Mouse (Mus musculus) erythroblast, embryonic 14.5 days (primary cell): Measurements from ENCODE around the gene Prss37. TPM values are rescaled to one million over a fixed set of nuclear protein-coding genes. Genes with fewer than 3 reads are reported as not detected.

Experiments
- H3K27me3 ChIP-seq: 2 replicates; pipeline ENCODE4 v1.6.1; 2012; ENCODE audit warnings: inconsistent platforms; ENCODE audit not compliant: control insufficient read depth
- H3K36me3 ChIP-seq: 2 replicates; pipeline ENCODE4 v1.6.1; 2012; ENCODE audit warnings: mild to moderate bottlenecking, inconsistent platforms; ENCODE audit not compliant: control insufficient read depth
- H3K4me1 ChIP-seq: 2 replicates; pipeline ENCODE4 v1.6.1; 2012; ENCODE audit warnings: inconsistent platforms; ENCODE audit not compliant: control insufficient read depth
- H3K4me3 ChIP-seq: replicated peaks from 2 replicates; pipeline ENCODE3; 2012; ENCODE audit warnings: moderate library complexity, mild to moderate bottlenecking, inconsistent platforms
- H3K9me3 ChIP-seq: 2 replicates; pipeline ENCODE4 v1.6.1; 2012; ENCODE audit warnings: low read length, inconsistent platforms, mixed read lengths; ENCODE audit not compliant: control insufficient read depth
- GATA1 ChIP-seq: IDR thresholded peaks from 2 replicates; pipeline ENCODE4 v1.6.1; 2012; ENCODE audit warnings: low read length, inconsistent platforms, mixed read lengths
- TAL1 ChIP-seq: IDR thresholded peaks from 3 replicates; pipeline ENCODE4 v1.6.1; 2012; ENCODE audit warnings: low read length, inconsistent platforms, mixed read lengths
- polyA plus RNA-seq: library from polyadenylated mRNA; stranded (reverse); fragments of >175 nt; gene quantifications from 2 replicates; pipeline ENCODE4 v1.2.3, GENCODE M21; 2012

Gene Prss37
- polyA plus RNA-seq, 1 experiment, result not detected

DNA sequence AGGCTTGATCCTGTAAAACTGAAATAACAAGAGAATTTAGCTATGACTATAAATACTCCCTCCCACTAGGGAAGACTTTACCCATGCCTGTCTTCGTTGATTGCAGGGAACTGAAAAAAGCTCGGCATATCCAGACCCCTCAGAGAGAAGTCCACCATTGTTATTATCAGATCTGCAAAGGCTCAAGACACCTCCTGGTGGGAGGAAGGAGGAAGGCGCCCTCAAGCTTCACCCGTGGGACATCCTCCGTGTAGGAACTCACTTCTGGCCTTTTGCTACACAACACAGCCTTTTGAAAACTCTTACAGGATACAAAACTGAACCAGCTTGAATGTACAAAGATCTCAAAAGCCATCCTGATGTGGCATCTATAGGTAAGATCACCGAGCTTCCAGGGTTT, 53.6 kb downstream of the Prss37 start:
- H3K36me3 ChIP-seq, result no peaks in the 10 kb centered on the region
- no peak overlapping the region for H3K4me3 ChIP-seq
- H3K9me3 ChIP-seq, result no peaks in the 10 kb centered on the region
- peaks cover 4% of the 10 kb centered on the region; the same call in 1 of the 2 replicates for H3K27me3 ChIP-seq
- H3K4me1 ChIP-seq, result peaks cover 2% of the 10 kb centered on the region
- TF ChIP-seq GATA1 (no peak), TAL1 (no peak)

Other genes starting within 250 kb of the Prss37 start
- 0.09 and 0.16 TPM in 2 replicates for gene Agk, start 194.3 kb downstream of the Prss37 start, polyA plus RNA-seq
- not detected in 2 replicates for gene E330009J07Rik, start 83.4 kb downstream of the Prss37 start, polyA plus RNA-seq
- not detected in 2 replicates for gene Wee2, start 80.4 kb downstream of the Prss37 start, polyA plus RNA-seq
- gene Ssbp1, start 48.2 kb downstream of the Prss37 start, polyA plus RNA-seq, result 0.52 and 0.59 TPM in 2 replicates
- not detected in 2 replicates for gene Tas2r137, start 28.3 kb downstream of the Prss37 start, polyA plus RNA-seq
- gene Tas2r108, start 26.0 kb downstream of the Prss37 start, polyA plus RNA-seq, result not detected in 2 replicates
- not detected in 2 replicates for gene Olfr461, start 35.5 kb upstream of the Prss37 start, polyA plus RNA-seq
- not detected in 2 replicates for gene Olfr460, start 50.0 kb upstream of the Prss37 start, polyA plus RNA-seq
- not detected in 2 replicates for gene Clec5a, start 66.3 kb upstream of the Prss37 start, polyA plus RNA-seq
- gene Tas2r138, start 93.8 kb upstream of the Prss37 start, polyA plus RNA-seq, result not detected in 2 replicates
- gene Mgam, start 109.3 kb upstream of the Prss37 start, polyA plus RNA-seq, result 0.10 TPM in 1 of 2 replicates, not detected in the other